Mouse (Mus musculus) midbrain, postnatal 0 days (tissue): ENCODE data around the gene Uhrf1bp1l. TPM values are rescaled to one million over a fixed set of nuclear protein-coding genes. Genes with fewer than 3 reads are reported as not detected.
A peak's percentile ranks its signal among the peaks of the same experiment; 100 is the strongest.

ENCODE experiments used
- ATAC-seq: fragments of 200-750 bp; cut with Nextera tagmentation; 2 replicates; pipeline ENCODE4 v1.8.0; 2017; ENCODE audit warnings: moderate number of reproducible peaks, mild to moderate bottlenecking, moderate TSS enrichment, moderate library complexity; ENCODE audit not compliant: low FRiP score
- DNase-seq: peaks from one replicate; pipeline ENCODE4 v3.0.0-alpha.2; 2015; ENCODE audit warnings: low spot score
- H3K27ac ChIP-seq: fragments of 300-500 bp; sonication (generic); 2 replicates; pipeline ENCODE4 v1.5.1; 2014; ENCODE audit warnings: low read depth, mild to moderate bottlenecking, low read length, mixed read lengths
- H3K27me3 ChIP-seq: fragments of 300-500 bp; sonication (generic); 2 replicates; pipeline ENCODE4 v1.6.1; 2014; ENCODE audit warnings: low read length, control low read depth, mixed read lengths; ENCODE audit not compliant: insufficient read depth
- H3K36me3 ChIP-seq: fragments of 300-500 bp; sonication (generic); 2 replicates; pipeline ENCODE4 v1.6.1; 2014; ENCODE audit warnings: low read length, control low read depth, mixed read lengths; ENCODE audit not compliant: insufficient read depth
- H3K4me1 ChIP-seq: fragments of 300-500 bp; sonication (generic); 2 replicates; pipeline ENCODE4 v1.6.1; 2014; ENCODE audit warnings: mild to moderate bottlenecking, control low read depth, antibody characterized with exemption, low read length, mixed read lengths; ENCODE audit not compliant: insufficient read depth
- H3K4me2 ChIP-seq: fragments of 300-500 bp; sonication (generic); 2 replicates; pipeline ENCODE4 v1.6.1; 2014; ENCODE audit warnings: low read depth, mild to moderate bottlenecking, low read length, mixed read lengths; ENCODE audit not compliant: poor library complexity, severe bottlenecking
- H3K4me3 ChIP-seq: fragments of 300-500 bp; sonication (generic); 2 replicates; pipeline ENCODE4 v1.5.1; 2014; ENCODE audit warnings: low read depth, mild to moderate bottlenecking, low read length, moderate library complexity
- H3K9ac ChIP-seq: fragments of 300-500 bp; sonication (generic); replicated peaks from 2 replicates; pipeline ENCODE4 v1.6.1; 2014; ENCODE audit warnings: mild to moderate bottlenecking, low read length, moderate library complexity, mixed read lengths; ENCODE audit not compliant: poor library complexity, severe bottlenecking
- H3K9me3 ChIP-seq: fragments of 300-500 bp; sonication (generic); 2 replicates; pipeline ENCODE4 v1.6.1; 2016; ENCODE audit warnings: low read length, control low read depth
- CTCF ChIP-seq: IDR thresholded peaks from 2 replicates; pipeline ENCODE4 v1.5.1; 2016; ENCODE audit warnings: antibody characterized with exemption, mild to moderate bottlenecking
- WGBS: fragments of 180-500 bp; shearing (Covaris S2); extraction: QIAGEN DNeasy Blood & Tissue Kit; methylation state at CpG from one replicate; pipeline ENCODE4 v1.1.7; 2014; 5-methylcytosine and 5-hydroxymethylcytosine counted together
- polyA plus RNA-seq: library from polyadenylated mRNA; unstranded; fragments of >200 nt; fragmentation: Nextera tagmentation; extraction: Ambion mirVana; gene quantifications from 2 replicates; pipeline ENCODE4 v1.2.1, GENCODE M21; 2015
- total RNA-seq: library from RNA; depleted of rRNA; stranded (reverse); fragments of >200 nt; gene quantifications from 2 replicates; pipeline ENCODE4 v1.2.3, GENCODE M21; 2014

Gene Uhrf1bp1l
- total and polyA plus RNA-seq, 2 experiments from 2014 or later = 32.3 to 33.8 TPM

DNA sequence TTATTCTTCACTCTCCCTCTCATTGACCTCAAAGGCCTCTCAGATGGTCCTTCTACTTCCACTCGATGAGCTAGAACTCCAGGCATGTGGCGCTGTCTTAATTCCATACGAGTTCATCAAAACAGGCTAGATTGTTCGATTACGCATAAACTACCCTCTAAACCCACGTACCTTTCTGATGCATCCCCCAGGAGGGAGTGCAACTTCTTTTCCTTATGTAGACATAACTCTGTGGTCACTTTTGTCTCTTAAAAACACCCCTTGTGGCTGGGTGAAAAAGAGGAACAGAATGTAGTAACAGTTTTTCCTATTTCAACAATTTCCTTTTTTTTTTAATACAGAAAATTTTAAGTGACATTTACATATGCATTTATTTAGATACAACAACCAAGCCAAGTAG, 3.8 kb upstream of the Uhrf1bp1l start:
- no peak overlapping the region for H3K9ac ChIP-seq
- H3K27me3 ChIP-seq = 0 out of 2 replicates have a peak, but pooled peaks cover 4% of the 10 kb centered on the region
- no peak for ATAC-seq
- H3K9me3 ChIP-seq = no peaks in the 10 kb centered on the region
- DNase-seq = no peak
- no peak for TF ChIP-seq CTCF
- H3K27ac ChIP-seq = no peak overlapping the region
- no peaks in the 10 kb centered on the region for H3K4me1 ChIP-seq
- WGBS = 84% methylated on average over 6 of the region's 6 CpGs
- no peak overlapping the region for H3K4me2 ChIP-seq
- no peak overlapping the region for H3K4me3 ChIP-seq
- H3K36me3 ChIP-seq = no peaks in the 10 kb centered on the region

DNA sequence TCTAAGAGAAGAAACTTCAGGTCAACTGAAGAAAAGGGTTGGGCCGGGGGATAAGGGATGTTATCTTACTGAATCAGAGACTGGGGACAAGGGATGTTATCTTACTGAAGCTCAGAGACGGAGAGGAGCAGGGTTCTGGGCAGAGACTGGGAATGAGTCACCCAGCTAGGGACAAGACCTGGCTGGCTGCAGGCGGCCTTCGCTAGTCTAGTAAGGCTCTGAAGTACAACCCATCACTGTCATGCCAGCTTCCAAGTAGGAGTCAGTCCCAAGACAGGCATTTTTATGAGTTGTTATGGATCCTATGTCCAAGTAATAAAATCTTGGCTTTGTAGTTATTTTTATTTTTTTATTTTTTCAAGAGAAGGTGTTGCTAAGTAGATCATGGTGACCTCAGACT, 1.5 kb upstream of the Uhrf1bp1l start:
- Histone ChIP-seq H3K36me3 (no peaks in the 10 kb centered on the region), H3K4me1 (no peaks in the 10 kb centered on the region), H3K9me3 (no peaks in the 10 kb centered on the region), H3K4me2 (no peak overlapping the region), H3K4me3 (no peak overlapping the region), H3K27me3 (0 out of 2 replicates have a peak, but pooled peaks cover 4% of the 10 kb centered on the region), H3K9ac (no peak overlapping the region), H3K27ac (no peak overlapping the region)
- WGBS = 89% methylated on average over 4 of the region's 4 CpGs
- no peak for ATAC-seq
- DNase-seq = no peak
- TF ChIP-seq CTCF = no peak

DNA sequence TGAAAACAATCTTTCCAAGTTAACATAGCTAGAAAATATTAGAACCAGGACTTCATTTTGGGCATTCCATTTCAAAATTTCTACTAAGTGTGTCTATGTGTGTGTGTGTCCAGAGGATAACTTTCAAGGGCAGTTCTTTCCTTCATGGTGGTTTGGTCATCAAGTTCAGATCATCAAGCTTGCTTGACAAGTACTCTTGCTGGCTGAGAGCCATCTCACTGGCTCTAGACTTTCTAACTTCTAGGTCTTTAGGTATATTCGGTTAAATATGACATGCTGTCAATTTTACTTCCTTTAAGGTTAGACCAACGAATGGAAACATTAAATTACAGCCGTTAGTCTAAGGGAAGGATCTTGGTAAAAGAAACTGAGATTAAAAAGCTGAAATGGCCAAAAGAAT, 450 bp upstream of the Uhrf1bp1l start:
- Histone ChIP-seq H3K4me2 (peak overlapping the region; percentile 64), H3K36me3 (no peaks in the 10 kb centered on the region), H3K9ac (0 out of 2 replicates have a peak overlapping the region, but pooled peaks have one; percentile 93), H3K9me3 (no peaks in the 10 kb centered on the region), H3K4me3 (peak overlapping the region; percentile 88), H3K27me3 (no peaks in the 10 kb centered on the region), H3K27ac (no peak overlapping the region), H3K4me1 (no peaks in the 10 kb centered on the region)
- DNase-seq (no peak), ATAC-seq (no peak)
- 26% methylated on average over 3 of the region's 3 CpGs for WGBS
- no peak for TF ChIP-seq CTCF

DNA sequence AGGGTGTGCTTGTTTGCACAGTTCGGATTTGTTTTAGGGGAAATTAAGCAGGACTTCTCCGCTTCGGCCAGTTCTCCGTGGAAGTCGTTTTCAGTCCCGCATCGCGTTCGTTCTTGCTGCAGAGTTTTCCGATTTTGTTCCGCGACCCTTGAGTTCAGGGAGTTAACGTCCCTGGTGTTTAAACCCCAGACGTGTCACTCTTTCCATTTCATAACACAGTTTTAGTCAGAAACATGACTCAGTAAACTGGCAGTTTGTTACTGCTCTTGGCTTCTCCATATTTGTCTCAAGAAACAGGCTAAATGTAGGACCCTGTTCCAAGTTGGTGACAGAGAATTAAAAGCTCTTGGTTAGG, 852 bp downstream of the Uhrf1bp1l start:
- Histone ChIP-seq H3K9ac (peak overlapping the region; percentile 93), H3K36me3 (no peaks in the 10 kb centered on the region), H3K4me1 (no peaks in the 10 kb centered on the region), H3K27ac (peak overlapping the region; percentile 94), H3K4me3 (peak overlapping the region; percentile 88), H3K27me3 (no peaks in the 10 kb centered on the region), H3K9me3 (no peaks in the 10 kb centered on the region), H3K4me2 (peak overlapping the region; percentile 64)
- DNase-seq = peak; percentile 5
- TF ChIP-seq CTCF = no peak
- under 1% methylated on average over 14 of the region's 14 CpGs for WGBS
- ATAC-seq = 0 out of 2 replicates have a peak, but pooled peaks have one; percentile 2

DNA sequence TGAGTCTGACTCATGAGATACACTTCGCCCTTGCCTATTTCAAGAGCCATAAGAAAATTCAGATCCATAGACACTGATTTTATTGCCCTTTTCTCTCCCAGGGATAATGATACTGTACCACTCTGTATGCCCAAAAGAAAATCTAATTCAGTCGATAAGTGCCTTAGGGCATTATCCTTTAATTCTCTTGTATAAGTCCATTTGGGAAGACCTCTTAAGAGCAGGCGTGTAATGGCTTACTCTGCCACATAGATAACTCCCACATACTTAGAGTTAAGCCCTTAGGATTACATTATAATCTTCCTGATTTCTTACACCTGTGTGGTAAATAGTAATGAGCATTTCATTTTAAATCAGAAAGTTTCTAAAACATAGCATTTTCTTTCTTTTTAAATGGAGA, 1.8 kb downstream of the Uhrf1bp1l start:
- TF ChIP-seq CTCF = no peak
- Histone ChIP-seq H3K9ac (no peak overlapping the region), H3K9me3 (no peaks in the 10 kb centered on the region), H3K4me1 (no peaks in the 10 kb centered on the region), H3K27me3 (no peaks in the 10 kb centered on the region), H3K4me2 (no peak overlapping the region), H3K4me3 (no peak overlapping the region), H3K27ac (no peak overlapping the region), H3K36me3 (no peaks in the 10 kb centered on the region)
- no peak for DNase-seq
- WGBS = 55% methylated on average over 3 of the region's 3 CpGs
- ATAC-seq = no peak

DNA sequence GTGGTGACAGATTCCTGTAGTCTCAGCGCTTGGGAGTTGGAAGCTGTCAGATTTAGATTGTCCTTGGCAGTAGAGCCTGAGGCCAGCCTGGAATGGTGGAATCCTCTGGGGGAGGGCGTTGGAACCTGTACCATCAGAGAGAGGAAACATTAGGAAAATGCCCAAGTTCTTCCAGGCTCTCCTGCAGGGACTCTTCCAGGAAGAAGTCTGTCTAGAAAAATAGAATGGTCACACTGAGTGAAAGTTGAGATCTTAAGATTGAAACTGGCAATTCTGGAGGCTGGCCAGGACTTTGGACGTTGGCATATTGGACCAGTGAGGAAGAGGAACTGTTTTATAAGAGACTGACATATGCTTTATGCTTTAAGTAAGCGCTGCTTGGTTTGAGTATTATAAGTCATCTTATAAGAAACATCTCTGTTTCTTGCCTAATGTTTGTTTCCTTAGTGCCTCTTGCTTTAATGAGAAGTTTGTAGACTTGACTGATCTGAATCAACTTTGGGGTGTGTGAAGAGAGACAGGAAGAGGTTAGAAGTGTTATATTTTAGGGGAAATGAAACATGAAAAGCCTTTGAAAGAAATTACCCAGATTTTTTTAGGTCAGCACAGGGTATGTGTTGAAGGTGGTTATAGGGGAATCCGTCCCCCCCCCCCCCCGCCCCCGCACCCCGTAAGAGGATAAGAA, 2.6 kb downstream of the Uhrf1bp1l start:
- no peak overlapping the region for H3K9ac ChIP-seq
- ATAC-seq (no peak), DNase-seq (no peak)
- H3K27me3 ChIP-seq = no peaks in the 10 kb centered on the region
- H3K4me3 ChIP-seq = no peak overlapping the region
- H3K36me3 ChIP-seq = no peaks in the 10 kb centered on the region
- H3K4me1 ChIP-seq = no peaks in the 10 kb centered on the region
- 91% methylated on average over 8 of the region's 8 CpGs for WGBS
- no peak overlapping the region for H3K27ac ChIP-seq
- H3K4me2 ChIP-seq = no peak overlapping the region
- no peak for TF ChIP-seq CTCF
- H3K9me3 ChIP-seq = no peaks in the 10 kb centered on the region
